Mouse (Mus musculus): ENCODE data around the gene Rpl9. TPM values are rescaled to one million over a fixed set of nuclear protein-coding genes. Genes with fewer than 3 reads are reported as not detected.

The Rpl9 gene
- polyA plus RNA-seq, 1 experiment from 2014 or later: 1,015 TPM

DNA sequence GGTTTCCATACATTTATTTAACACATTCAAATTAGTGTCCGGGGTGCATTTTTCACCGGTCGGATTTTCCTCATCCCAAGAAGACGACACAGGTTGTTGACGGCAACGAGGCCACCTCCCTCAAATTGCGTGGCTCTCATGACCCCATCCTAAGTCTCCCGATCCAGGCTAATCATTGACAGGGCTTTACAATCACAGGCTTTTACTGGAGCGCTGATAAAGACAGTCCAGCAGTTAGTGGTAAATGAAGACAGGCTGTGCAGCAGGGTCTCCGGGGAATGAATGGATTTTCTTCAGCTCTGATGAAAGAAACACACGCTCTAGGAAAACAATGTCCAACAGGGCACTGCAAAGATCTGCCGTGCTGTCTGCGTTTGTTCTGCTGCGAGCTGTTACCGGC, 43.1 kb downstream of the Rpl9 start, which contains the start of gene Klb:
TSS of gene Klb (plus strand) at position 147 of the 400 bp plus-strand sequence.
- Histone ChIP-seq H3K4me3 (ENCODE audit: low read length) (peak within 1 kb of the TSS; percentile 43), H3K27ac (ENCODE audit: low read length) (no peak within 1 kb of the TSS; the same call in 1 of the 2 replicates), H3K4me1 (ENCODE audit: control insufficient read depth, insufficient read depth, low read length) (no peaks in the 10 kb centered on the region), H3K4me2 (ENCODE audit: low read depth, low read length) (peak within 1 kb of the TSS; percentile 52), H3K36me3 (ENCODE audit: control insufficient read depth, insufficient read depth, low read length) (no peaks in the 10 kb centered on the region), H3K27me3 (replicated peaks; ENCODE audit: control insufficient read depth, insufficient read depth, low read length) (no peaks in the 10 kb centered on the region), H3K9ac (ENCODE audit: low read depth, low read length) (peak within 1 kb of the TSS; percentile 42; the same call in 1 of the 2 replicates), H3K9me3 (ENCODE audit: control insufficient read depth, low read length) (no peaks in the 10 kb centered on the region)
- ATAC-seq: peak; percentile 89
- WGBS: 48% methylated on average over 15 of the region's 15 CpGs

- Histone ChIP-seq H3K27ac (ENCODE audit: low read length) (no peak overlapping the region), H3K36me3 (ENCODE audit: control insufficient read depth, insufficient read depth, low read length) (no peaks in the 10 kb centered on the region), H3K9ac (ENCODE audit: low read depth, low read length) (no peak overlapping the region), H3K9me3 (ENCODE audit: control insufficient read depth, low read length) (no peaks in the 10 kb centered on the region), H3K4me3 (ENCODE audit: low read length) (no peak overlapping the region), H3K4me1 (ENCODE audit: control insufficient read depth, insufficient read depth, low read length) (peaks cover 4% of the 10 kb centered on the region; the same call in 1 of the 2 replicates), H3K4me2 (ENCODE audit: low read depth, low read length) (no peak overlapping the region), H3K27me3 (replicated peaks; ENCODE audit: control insufficient read depth, insufficient read depth, low read length) (no peaks in the 10 kb centered on the region)
- ATAC-seq: no peak
- 27% methylated on average over 4 of the region's 4 CpGs for WGBS
Observed at GRCm38 (mm10) chr5:65340167-65340566, 51.1 kb downstream of the Rpl9 start.

GRCm38 (mm10) chr5:65338394-65338793, 52.9 kb downstream of the Rpl9 start:
- WGBS: 88% methylated on average over 6 of the region's 6 CpGs
- Histone ChIP-seq H3K27me3 (replicated peaks; ENCODE audit: control insufficient read depth, insufficient read depth, low read length) (no peaks in the 10 kb centered on the region), H3K9me3 (ENCODE audit: control insufficient read depth, low read length) (no peaks in the 10 kb centered on the region), H3K27ac (ENCODE audit: low read length) (no peak overlapping the region), H3K9ac (ENCODE audit: low read depth, low read length) (no peak overlapping the region), H3K4me3 (ENCODE audit: low read length) (no peak overlapping the region), H3K4me2 (ENCODE audit: low read depth, low read length) (no peak overlapping the region), H3K4me1 (ENCODE audit: control insufficient read depth, insufficient read depth, low read length) (peaks cover 11% of the 10 kb centered on the region; the same call in 1 of the 2 replicates), H3K36me3 (ENCODE audit: control insufficient read depth, insufficient read depth, low read length) (no peaks in the 10 kb centered on the region)
- no peak for ATAC-seq

Other genes with a start within 250 kb of the Rpl9 start
- gene Wdr19, start 191.7 kb downstream of the Rpl9 start, polyA plus RNA-seq (2015; fragmentation: Nextera tagmentation; extraction: Ambion mirVana): 4.3 and 4.5 TPM in 2 replicates
- gene Rfc1, start 55.8 kb downstream of the Rpl9 start, polyA plus RNA-seq (2015; fragmentation: Nextera tagmentation; extraction: Ambion mirVana): 50.7 and 63.4 TPM in 2 replicates
- 2.9 and 4.0 TPM in 2 replicates for gene Klb, start 43.1 kb downstream of the Rpl9 start, polyA plus RNA-seq (2015; fragmentation: Nextera tagmentation; extraction: Ambion mirVana)
- 49.2 and 56.4 TPM in 2 replicates for gene Lias, start 53 bp upstream of the Rpl9 start, polyA plus RNA-seq (2015; fragmentation: Nextera tagmentation; extraction: Ambion mirVana)
- gene Ugdh, start 44.5 kb upstream of the Rpl9 start, polyA plus RNA-seq (2015; fragmentation: Nextera tagmentation; extraction: Ambion mirVana): 266 and 271 TPM in 2 replicates
- gene Gm43552, start 101.4 kb upstream of the Rpl9 start, polyA plus RNA-seq (2015; fragmentation: Nextera tagmentation; extraction: Ambion mirVana): not detected in 2 replicates
- gene Smim14, start 145.7 kb upstream of the Rpl9 start, polyA plus RNA-seq (2015; fragmentation: Nextera tagmentation; extraction: Ambion mirVana): 153 and 159 TPM in 2 replicates
- gene Ube2k, start 145.8 kb upstream of the Rpl9 start, polyA plus RNA-seq (2015; fragmentation: Nextera tagmentation; extraction: Ambion mirVana): 125 and 129 TPM in 2 replicates